Mouse (Mus musculus) midbrain, embryonic 13.5 days (tissue): Measurements from ENCODE around the gene Tns3. TPM values are rescaled to one million over a fixed set of nuclear protein-coding genes. Genes with fewer than 3 reads are reported as not detected.
"Not testable (repeated sequence)": the region's sequence is repeated elsewhere in the genome, so short reads cannot be mapped to it uniquely, and the experiment has no call there.

Source experiments
- ATAC-seq: fragments of 200-750 bp; cut with Nextera tagmentation; 2 replicates; pipeline ENCODE4 v1.8.0; 2017; ENCODE audit warnings: mild to moderate bottlenecking, moderate TSS enrichment, moderate library complexity
- H3K27ac ChIP-seq: fragments of 300-500 bp; sonication (generic); 2 replicates; pipeline ENCODE4 v1.5.1; 2015; ENCODE audit warnings: inconsistent platforms, mild to moderate bottlenecking, moderate library complexity
- H3K27me3 ChIP-seq: fragments of 300-500 bp; sonication (generic); 2 replicates; pipeline ENCODE4 v1.6.1; 2015; ENCODE audit warnings: mild to moderate bottlenecking, inconsistent platforms
- H3K36me3 ChIP-seq: fragments of 300-500 bp; sonication (generic); 2 replicates; pipeline ENCODE4 v1.6.1; 2015; ENCODE audit warnings: mild to moderate bottlenecking, inconsistent platforms
- H3K4me1 ChIP-seq: fragments of 300-500 bp; sonication (generic); replicated peaks from 2 replicates; pipeline ENCODE4 v1.6.1; 2015; ENCODE audit warnings: inconsistent platforms
- H3K4me2 ChIP-seq: fragments of 300-500 bp; sonication (generic); replicated peaks from 2 replicates; pipeline ENCODE4 v1.6.1; 2015; ENCODE audit warnings: moderate library complexity, mild to moderate bottlenecking, inconsistent platforms
- H3K4me3 ChIP-seq: fragments of 300-500 bp; sonication (generic); replicated peaks from 2 replicates; pipeline ENCODE4 v1.5.1; 2015; ENCODE audit warnings: mild to moderate bottlenecking, inconsistent platforms
- H3K9ac ChIP-seq: fragments of 300-500 bp; sonication (generic); replicated peaks from 2 replicates; pipeline ENCODE4 v1.6.1; 2015; ENCODE audit warnings: mild to moderate bottlenecking, inconsistent platforms
- H3K9me3 ChIP-seq: fragments of 300-500 bp; sonication (generic); 2 replicates; pipeline ENCODE4 v1.6.1; 2016; ENCODE audit warnings: mild to moderate bottlenecking, inconsistent platforms
- WGBS: fragments of 180-500 bp; shearing (Covaris S2); methylation state at CpG from one replicate; pipeline ENCODE4 v1.1.7; 2015; 5-methylcytosine and 5-hydroxymethylcytosine counted together
- polyA plus RNA-seq: library from polyadenylated mRNA; unstranded; fragments of >200 nt; fragmentation: Nextera tagmentation; extraction: Ambion mirVana; gene quantifications from 2 replicates; pipeline ENCODE4 v1.2.1, GENCODE M21; 2015

Tns3 gene
- polyA plus RNA-seq, 1 experiment from 2014 or later, result 4.4 TPM

DNA sequence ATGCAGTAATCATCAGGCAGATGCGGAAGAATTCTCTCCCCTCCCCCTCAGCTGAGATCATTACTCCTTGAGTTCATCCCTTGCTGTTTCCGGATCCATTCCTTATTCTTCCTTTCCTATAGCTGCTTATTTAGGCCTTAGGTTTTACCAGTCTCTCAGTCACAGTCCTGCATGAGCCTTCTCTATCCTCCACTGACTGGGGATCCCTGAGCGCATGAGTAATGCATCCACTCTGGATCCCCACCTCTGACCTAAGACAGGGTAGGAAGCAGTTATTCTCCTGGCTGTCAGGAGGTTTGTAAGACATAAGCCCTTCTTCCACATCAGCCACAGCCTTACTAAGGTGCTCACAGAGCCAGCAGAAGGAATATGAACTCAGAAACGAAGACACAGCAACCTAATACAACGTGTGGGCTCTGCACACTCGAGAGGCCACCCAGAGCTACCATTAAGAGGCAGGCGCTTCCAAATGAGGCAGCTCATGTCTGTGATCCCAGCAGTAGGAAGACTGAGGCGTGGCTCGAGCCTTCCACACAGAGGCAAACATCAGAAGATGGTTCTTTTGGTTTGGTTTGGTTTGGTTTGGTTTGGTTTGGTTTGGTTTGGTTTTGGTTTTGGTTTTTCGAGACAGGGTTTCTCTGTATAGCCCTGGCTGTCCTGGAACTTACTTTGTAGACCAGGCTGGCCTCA, 38.3 kb downstream of the Tns3 start:
- Histone ChIP-seq H3K9ac (no peak overlapping the region), H3K4me1 (peaks cover 19% of the 10 kb centered on the region), H3K27me3 (0 out of 2 replicates have a peak, but pooled peaks cover 24% of the 10 kb centered on the region), H3K4me3 (no peak overlapping the region), H3K27ac (no peak overlapping the region), H3K36me3 (no peaks in the 10 kb centered on the region), H3K9me3 (no peaks in the 10 kb centered on the region), H3K4me2 (no peak overlapping the region)
- no peak for ATAC-seq
- 74% methylated on average over 10 of the region's 10 CpGs for WGBS

DNA sequence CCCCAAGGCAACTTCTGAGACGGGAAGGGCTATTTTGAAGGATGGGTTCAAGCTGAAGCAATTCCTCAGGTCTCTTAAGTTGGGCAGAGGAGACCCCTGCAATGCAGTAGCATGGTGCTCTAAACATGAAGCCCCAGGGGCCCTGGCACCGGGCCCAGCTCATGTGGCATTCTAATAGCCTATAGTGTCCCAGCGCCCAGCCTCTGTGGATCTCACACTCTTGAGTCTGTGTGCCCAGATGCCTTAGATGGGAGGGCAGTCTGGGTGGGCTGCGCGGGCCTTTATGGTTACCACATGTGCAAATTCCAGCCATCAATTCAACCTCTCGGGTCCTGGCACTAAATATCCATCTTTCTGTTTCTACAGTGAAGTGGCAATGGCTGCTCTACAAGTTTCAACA, 38.9 kb downstream of the Tns3 start:
- H3K4me1 ChIP-seq, result peaks cover 19% of the 10 kb centered on the region
- no peak overlapping the region for H3K9ac ChIP-seq
- peak overlapping the region; percentile 99 for H3K4me2 ChIP-seq
- H3K27me3 ChIP-seq, result 0 out of 2 replicates have a peak, but pooled peaks cover 24% of the 10 kb centered on the region
- no peak; the same call in 1 of the 2 replicates for ATAC-seq
- H3K27ac ChIP-seq, result 0 out of 2 replicates have a peak overlapping the region, but pooled peaks have one; percentile 3
- H3K36me3 ChIP-seq, result no peaks in the 10 kb centered on the region
- WGBS, result 73% methylated on average over 6 of the region's 6 CpGs
- H3K9me3 ChIP-seq, result no peaks in the 10 kb centered on the region
- H3K4me3 ChIP-seq, result no peak overlapping the region

DNA sequence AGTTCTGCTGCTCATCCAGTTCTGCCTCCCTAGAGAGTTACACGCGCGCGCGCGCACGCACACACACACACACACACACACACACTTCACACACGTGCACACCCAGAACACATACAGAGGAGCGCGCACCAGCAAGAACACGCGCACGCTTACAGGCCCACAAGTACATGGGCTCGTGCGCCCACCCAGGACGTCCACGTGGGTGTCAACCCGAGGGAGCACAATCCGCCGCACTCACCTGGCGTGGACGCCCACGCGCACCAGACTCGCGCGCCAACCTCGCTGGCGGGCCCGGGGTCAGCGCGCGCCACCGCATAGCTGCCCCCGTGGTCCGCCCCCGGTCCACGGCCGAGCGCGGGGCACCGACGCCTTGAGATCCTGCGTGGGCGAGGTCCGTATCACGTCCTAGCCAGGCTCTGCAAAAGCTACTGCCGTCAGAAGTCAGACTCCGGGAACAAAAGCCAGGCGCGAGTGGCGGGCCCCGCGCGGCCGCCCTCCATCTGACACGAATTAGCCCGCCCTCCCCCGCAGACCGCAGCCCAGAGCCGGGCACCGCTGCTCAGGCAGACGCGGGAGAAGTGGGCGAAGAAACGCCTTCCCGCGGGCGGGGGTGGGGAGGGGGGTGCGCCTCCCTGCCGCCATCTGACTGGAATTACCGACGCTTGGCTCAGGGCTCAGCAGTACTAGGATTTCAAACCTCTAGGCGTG, 40.0 kb downstream of the Tns3 start:
- no peaks in the 10 kb centered on the region for H3K36me3 ChIP-seq
- WGBS, result under 1% methylated on average over 73 of the region's 74 CpGs
- peak overlapping the region; percentile 99 for H3K4me2 ChIP-seq
- no peak overlapping the region for H3K27ac ChIP-seq
- H3K4me1 ChIP-seq, result peaks cover 19% of the 10 kb centered on the region
- peak overlapping the region; percentile 71 for H3K4me3 ChIP-seq
- ATAC-seq, result peak; percentile 88
- H3K27me3 ChIP-seq, result 0 out of 2 replicates have a peak, but pooled peaks cover 24% of the 10 kb centered on the region
- H3K9me3 ChIP-seq, result no peaks in the 10 kb centered on the region
- peak overlapping the region; percentile 80 for H3K9ac ChIP-seq

DNA sequence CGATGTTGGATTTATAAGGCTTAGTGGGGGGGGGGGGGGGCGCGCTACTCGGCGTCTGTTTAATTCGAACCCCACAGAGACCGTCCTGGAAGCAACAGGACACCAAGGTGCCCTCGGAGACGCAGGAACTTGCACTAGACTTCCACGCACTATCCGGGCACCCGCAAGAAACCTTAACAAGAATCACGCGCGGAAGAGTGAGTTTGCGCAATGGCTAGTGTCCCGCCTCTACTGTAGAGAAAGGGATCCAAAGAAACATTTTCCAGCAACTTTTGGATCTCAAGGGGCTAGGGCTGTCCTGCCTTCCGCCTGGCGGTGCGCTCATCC, 40.5 kb downstream of the Tns3 start:
- H3K27ac ChIP-seq, result no peak overlapping the region
- H3K9ac ChIP-seq, result peak overlapping the region; percentile 80
- H3K27me3 ChIP-seq, result 0 out of 2 replicates have a peak, but pooled peaks cover 24% of the 10 kb centered on the region
- H3K4me2 ChIP-seq, result peak overlapping the region; percentile 99
- no peaks in the 10 kb centered on the region for H3K36me3 ChIP-seq
- peaks cover 19% of the 10 kb centered on the region for H3K4me1 ChIP-seq
- 4% methylated on average over 20 of the region's 20 CpGs for WGBS
- peak overlapping the region; percentile 71 for H3K4me3 ChIP-seq
- H3K9me3 ChIP-seq, result no peaks in the 10 kb centered on the region
- no peak for ATAC-seq

DNA sequence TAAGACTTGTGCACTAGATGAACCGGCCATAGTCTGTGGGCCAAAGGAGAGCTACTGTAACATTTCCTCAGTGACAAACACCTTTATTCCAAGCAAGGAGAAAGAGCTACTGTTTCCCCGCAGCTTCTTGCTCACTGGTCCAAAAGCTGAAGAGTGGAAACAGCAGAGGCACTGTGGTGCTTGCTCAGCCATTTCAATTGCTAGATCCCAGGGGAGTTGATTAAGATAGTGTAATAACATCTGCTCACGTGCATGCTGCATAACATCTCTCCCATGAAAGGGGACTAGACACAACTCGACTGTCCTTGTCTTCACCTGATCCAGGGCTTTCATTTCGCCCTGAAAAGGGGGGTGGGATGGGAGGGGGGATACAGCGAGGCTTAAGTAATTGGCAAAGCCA, 41.7 kb downstream of the Tns3 start:
- Histone ChIP-seq H3K4me2 (no peak overlapping the region), H3K9me3 (no peaks in the 10 kb centered on the region), H3K27me3 (0 out of 2 replicates have a peak, but pooled peaks cover 24% of the 10 kb centered on the region), H3K27ac (no peak overlapping the region), H3K36me3 (no peaks in the 10 kb centered on the region), H3K4me1 (peaks cover 19% of the 10 kb centered on the region), H3K9ac (no peak overlapping the region), H3K4me3 (no peak overlapping the region)
- WGBS, result 47% methylated on average over 6 of the region's 6 CpGs
- no peak for ATAC-seq

DNA sequence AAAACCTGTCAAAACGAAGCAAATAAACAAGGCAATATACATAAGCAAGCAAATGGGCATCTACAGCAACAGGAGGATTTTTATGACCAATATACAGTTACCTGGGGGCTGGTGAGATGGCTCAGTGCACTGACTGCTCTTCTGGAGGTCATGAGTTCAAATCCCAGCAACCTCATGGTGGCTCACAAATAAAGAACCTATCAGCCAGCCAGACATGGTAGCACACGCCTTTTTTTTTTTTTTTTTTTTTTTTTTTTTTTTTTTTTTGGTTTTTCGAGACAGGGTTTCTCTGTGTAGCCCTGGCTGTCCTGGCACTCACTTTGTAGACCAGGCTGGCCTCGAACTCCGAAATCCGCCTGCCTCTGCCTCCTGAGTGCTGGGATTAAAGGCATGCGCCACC, 45.2 kb downstream of the Tns3 start:
- H3K27me3 ChIP-seq, result 0 out of 2 replicates have a peak, but pooled peaks cover 16% of the 10 kb centered on the region
- not testable (repeated sequence) for H3K27ac ChIP-seq, H3K4me3 ChIP-seq, H3K4me1 ChIP-seq, H3K9me3 ChIP-seq, H3K9ac ChIP-seq, ATAC-seq, H3K4me2 ChIP-seq, H3K36me3 ChIP-seq
- 92% methylated on average over 7 of the region's 7 CpGs for WGBS

DNA sequence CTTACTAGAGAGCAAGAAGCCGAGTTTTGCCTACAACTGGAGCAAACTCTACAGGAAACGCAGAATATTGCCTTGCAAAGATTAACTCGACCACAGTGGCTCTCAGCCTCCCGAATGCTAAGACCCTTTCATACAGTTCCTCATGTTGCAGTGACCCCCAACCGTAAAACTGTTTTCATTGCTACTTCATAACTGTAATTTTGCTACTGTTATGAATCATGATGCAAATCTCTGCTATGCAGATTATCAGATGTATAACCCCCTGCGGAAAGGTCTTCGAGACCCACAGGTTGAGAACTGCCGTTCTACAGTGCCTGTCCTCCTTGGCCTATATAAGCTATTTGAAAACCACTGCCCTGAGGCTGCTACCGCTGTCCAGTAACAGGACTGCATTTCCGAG, 46.0 kb downstream of the Tns3 start:
- no peak for ATAC-seq
- no peak overlapping the region for H3K4me3 ChIP-seq
- no peak overlapping the region for H3K4me2 ChIP-seq
- 0 out of 2 replicates have a peak, but pooled peaks cover 14% of the 10 kb centered on the region for H3K27me3 ChIP-seq
- H3K9ac ChIP-seq, result no peak overlapping the region
- no peak overlapping the region for H3K27ac ChIP-seq
- no peaks in the 10 kb centered on the region for H3K9me3 ChIP-seq
- H3K4me1 ChIP-seq, result no peaks in the 10 kb centered on the region
- WGBS, result 79% methylated on average over 10 of the region's 10 CpGs
- H3K36me3 ChIP-seq, result no peaks in the 10 kb centered on the region

DNA sequence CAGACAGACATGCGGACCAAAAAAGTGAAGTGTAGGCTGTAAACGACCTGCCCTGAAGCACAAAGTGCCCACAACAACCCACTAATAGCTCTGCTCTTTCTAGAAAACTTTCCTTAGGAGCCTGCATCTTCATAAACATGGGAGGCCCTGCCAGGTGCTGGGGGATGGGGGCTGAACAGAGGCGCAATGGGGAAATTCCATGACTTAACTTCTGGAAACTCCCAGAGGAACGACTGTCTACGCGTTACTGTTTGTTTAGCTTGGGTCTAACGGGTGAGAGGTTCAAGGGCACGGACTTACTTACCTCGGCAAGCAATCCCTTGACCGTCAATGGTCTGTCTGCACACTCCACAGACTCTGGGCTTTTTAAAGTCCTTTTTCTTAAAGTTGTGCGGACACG, 48.9 kb downstream of the Tns3 start:
- no peaks in the 10 kb centered on the region for H3K4me1 ChIP-seq
- H3K9me3 ChIP-seq, result no peaks in the 10 kb centered on the region
- ATAC-seq, result no peak
- no peaks in the 10 kb centered on the region for H3K27me3 ChIP-seq
- no peak overlapping the region for H3K27ac ChIP-seq
- no peak overlapping the region for H3K4me2 ChIP-seq
- WGBS, result 79% methylated on average over 12 of the region's 12 CpGs
- H3K36me3 ChIP-seq, result no peaks in the 10 kb centered on the region
- H3K9ac ChIP-seq, result no peak overlapping the region
- H3K4me3 ChIP-seq, result no peak overlapping the region

DNA sequence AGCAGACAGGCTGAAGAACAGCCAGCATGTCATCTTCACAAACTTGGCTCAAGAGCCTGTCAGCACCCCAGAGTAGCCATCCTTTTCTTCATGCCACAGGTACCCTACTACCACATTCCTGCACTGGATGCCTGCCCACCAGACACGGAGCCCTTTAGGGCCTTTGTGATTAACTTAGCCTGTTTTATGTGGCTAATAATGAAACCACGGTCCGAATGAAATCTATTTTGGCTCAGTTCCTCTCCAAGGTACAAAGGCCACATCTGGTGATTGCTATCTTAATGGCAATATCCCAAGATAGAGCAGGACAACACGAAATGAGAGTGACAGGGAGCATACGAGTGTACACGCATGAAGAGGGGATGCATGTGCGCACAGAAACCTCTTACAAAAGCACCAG, 53.9 kb downstream of the Tns3 start:
- H3K4me2 ChIP-seq, result no peak overlapping the region
- H3K4me3 ChIP-seq, result no peak overlapping the region
- H3K4me1 ChIP-seq, result no peaks in the 10 kb centered on the region
- no peak overlapping the region for H3K27ac ChIP-seq
- H3K9ac ChIP-seq, result no peak overlapping the region
- H3K9me3 ChIP-seq, result no peaks in the 10 kb centered on the region
- no peak for ATAC-seq
- WGBS, result 76% methylated on average over 7 of the region's 7 CpGs
- no peaks in the 10 kb centered on the region for H3K36me3 ChIP-seq
- H3K27me3 ChIP-seq, result no peaks in the 10 kb centered on the region

DNA sequence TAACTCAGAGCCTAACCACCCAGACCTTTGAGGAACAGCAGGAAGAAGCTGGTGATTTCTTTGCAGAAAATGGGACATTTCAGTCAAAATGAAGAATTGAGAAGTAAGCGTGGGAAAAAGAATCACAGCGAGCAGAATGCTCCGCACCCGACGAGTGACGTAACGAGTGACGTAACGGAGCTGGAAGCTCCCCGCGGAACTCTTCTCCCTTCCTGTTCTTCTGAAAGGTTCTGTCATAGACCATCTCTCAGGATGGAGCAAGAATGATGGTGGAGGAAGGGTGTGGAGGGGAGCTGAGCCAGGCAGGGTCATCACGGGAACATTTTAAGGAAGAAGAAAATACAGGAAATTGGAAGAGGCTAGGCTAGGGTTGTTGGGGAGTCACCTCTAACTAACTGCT, 54.5 kb downstream of the Tns3 start:
- Histone ChIP-seq H3K9me3 (no peaks in the 10 kb centered on the region), H3K4me2 (no peak overlapping the region), H3K36me3 (no peaks in the 10 kb centered on the region), H3K27me3 (no peaks in the 10 kb centered on the region), H3K27ac (no peak overlapping the region), H3K4me1 (no peaks in the 10 kb centered on the region), H3K9ac (no peak overlapping the region), H3K4me3 (no peak overlapping the region)
- ATAC-seq, result no peak
- WGBS, result 93% methylated on average over 12 of the region's 12 CpGs

DNA sequence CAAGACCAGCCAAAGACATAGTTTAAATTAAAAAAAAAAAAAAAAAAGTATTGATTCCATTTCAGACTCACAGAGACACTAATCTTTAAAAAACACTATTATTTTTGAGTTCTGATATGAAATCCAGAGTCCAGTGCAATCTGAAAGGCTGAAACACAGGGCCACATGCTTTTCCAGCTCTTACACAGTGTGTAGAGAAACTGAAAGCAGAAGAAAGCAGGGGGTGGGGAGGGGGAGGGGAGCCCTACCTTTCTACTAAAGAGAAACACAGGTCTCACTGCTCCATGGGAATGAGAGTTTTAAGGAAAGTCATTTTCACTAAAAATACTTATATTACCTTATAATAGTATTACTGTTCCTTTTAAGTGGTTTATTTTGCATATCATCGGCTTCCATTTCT, 57.2 kb downstream of the Tns3 start:
- no peak overlapping the region for H3K4me3 ChIP-seq
- H3K4me1 ChIP-seq, result no peaks in the 10 kb centered on the region
- H3K9ac ChIP-seq, result no peak overlapping the region
- H3K27me3 ChIP-seq, result no peaks in the 10 kb centered on the region
- H3K9me3 ChIP-seq, result no peaks in the 10 kb centered on the region
- H3K27ac ChIP-seq, result no peak overlapping the region
- H3K36me3 ChIP-seq, result no peaks in the 10 kb centered on the region
- H3K4me2 ChIP-seq, result no peak overlapping the region
- WGBS, result 95% methylated on average over 1 of the region's 1 CpGs
- no peak for ATAC-seq

DNA sequence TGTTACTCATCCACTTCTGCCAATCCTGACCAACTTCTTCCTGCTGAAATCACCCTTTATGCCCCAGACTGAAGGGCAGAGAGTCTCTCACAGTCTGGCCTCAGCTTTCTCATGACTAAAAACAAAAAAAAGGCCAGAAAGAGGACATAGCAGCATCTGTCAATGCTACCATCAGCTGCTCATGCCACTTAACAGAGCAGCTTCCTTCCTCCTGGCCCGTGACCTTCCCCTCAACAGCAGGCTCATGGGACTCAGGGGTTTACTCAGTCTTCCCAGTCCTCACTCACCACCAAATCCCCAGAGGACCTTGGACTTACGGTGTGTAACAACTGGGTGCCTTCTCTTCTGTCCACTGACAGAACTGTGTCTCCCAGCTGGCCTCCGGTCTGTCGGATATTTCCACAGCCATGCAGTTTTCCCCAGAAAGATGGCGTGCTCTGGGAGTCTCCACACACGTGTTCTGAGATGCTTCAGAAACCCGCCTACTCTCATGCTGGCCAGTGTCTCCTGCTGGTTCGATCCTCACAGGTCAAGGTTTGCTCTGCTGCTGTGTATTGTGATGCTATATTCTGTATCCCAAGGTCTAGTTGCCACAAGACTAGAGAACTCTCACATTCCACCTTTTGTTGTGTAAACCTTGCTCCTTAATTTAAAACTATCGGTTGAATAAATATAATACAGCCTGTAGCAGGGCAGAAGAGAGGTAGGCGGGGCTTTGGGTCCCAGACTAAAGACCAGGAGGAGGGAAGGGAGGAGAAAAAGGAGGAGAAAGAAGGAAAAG, 59.4 kb downstream of the Tns3 start:
- H3K27ac ChIP-seq, result no peak overlapping the region
- no peaks in the 10 kb centered on the region for H3K27me3 ChIP-seq
- no peaks in the 10 kb centered on the region for H3K36me3 ChIP-seq
- no peak overlapping the region for H3K4me2 ChIP-seq
- no peak overlapping the region for H3K9ac ChIP-seq
- ATAC-seq, result no peak
- peaks cover 11% of the 10 kb centered on the region for H3K4me1 ChIP-seq
- H3K4me3 ChIP-seq, result no peak overlapping the region
- no peaks in the 10 kb centered on the region for H3K9me3 ChIP-seq
- 92% methylated on average over 10 of the region's 10 CpGs for WGBS
